Mouse (Mus musculus) monocyte, adult 2 months (primary cell): ENCODE data around the gene Galk2.

ENCODE experiments used
- DNase-seq, 2 experiments: peaks; one replicate each; pipeline ENCODE4 v3.0.0; 2022; ENCODE audit warnings: low spot score in 2 of 2, low read depth in 1 of 2

The Galk2 gene

GRCm38 (mm10) chr2:125858521-125859280 lies at the start of gene Galk2, which contains the start of gene Cops2:
Gene Galk2 (plus strand): TSS chr2:125859109.
Gene Cops2 (minus strand): TSS chr2:125859139.
- peak; percentile 79 to 88 for DNase-seq

- no peak for DNase-seq
Measured at GRCm38 (mm10) chr2:125809551-125809950, 49.4 kb upstream of the Galk2 start.

GRCm38 (mm10) chr2:125811332-125811731 lies 47.6 kb upstream of the Galk2 start:
- DNase-seq = no peak

- no peak for DNase-seq
Measured at GRCm38 (mm10) chr2:125813972-125814595, 44.8 kb upstream of the Galk2 start.

GRCm38 (mm10) chr2:125820397-125820796 lies 38.5 kb upstream of the Galk2 start:
- no peak for DNase-seq

- no peak for DNase-seq
Measured at GRCm38 (mm10) chr2:125826201-125826600, 32.7 kb upstream of the Galk2 start.

- no peak for DNase-seq
Measured at GRCm38 (mm10) chr2:125827898-125828297, 31.0 kb upstream of the Galk2 start.

- DNase-seq = no peak
Measured at GRCm38 (mm10) chr2:125829924-125830323, 29.0 kb upstream of the Galk2 start.

GRCm38 (mm10) chr2:125838091-125838490 lies 20.8 kb upstream of the Galk2 start:
- DNase-seq = no peak

- no peak for DNase-seq
Measured at GRCm38 (mm10) chr2:125838708-125839284, 20.1 kb upstream of the Galk2 start.

- DNase-seq = no peak
Measured at GRCm38 (mm10) chr2:125851237-125851636, 7.7 kb upstream of the Galk2 start.

- no peak for DNase-seq
Measured at GRCm38 (mm10) chr2:125857707-125858106, 1.2 kb upstream of the Galk2 start.

GRCm38 (mm10) chr2:125863799-125864198 lies 4.9 kb downstream of the Galk2 start:
- no peak for DNase-seq

GRCm38 (mm10) chr2:125864551-125864950 lies 5.6 kb downstream of the Galk2 start:
- no peak for DNase-seq

GRCm38 (mm10) chr2:125865585-125865984 lies 6.7 kb downstream of the Galk2 start:
- DNase-seq = no peak

GRCm38 (mm10) chr2:125866058-125866740 lies 7.3 kb downstream of the Galk2 start:
- peak; percentile 18 to 26 for DNase-seq

GRCm38 (mm10) chr2:125868301-125868700 lies 9.4 kb downstream of the Galk2 start:
- DNase-seq = no peak

GRCm38 (mm10) chr2:125870159-125870558 lies 11.2 kb downstream of the Galk2 start:
- DNase-seq = no peak

- no peak for DNase-seq
Measured at GRCm38 (mm10) chr2:125885891-125886576, 27.1 kb downstream of the Galk2 start.

- DNase-seq = no peak
Measured at GRCm38 (mm10) chr2:125893096-125893495, 34.2 kb downstream of the Galk2 start.

- no peak for DNase-seq
Measured at GRCm38 (mm10) chr2:125895099-125895498, 36.2 kb downstream of the Galk2 start.
